ENCODE assay signal across 16 mouse cellular contexts in the genomic region with DNA sequence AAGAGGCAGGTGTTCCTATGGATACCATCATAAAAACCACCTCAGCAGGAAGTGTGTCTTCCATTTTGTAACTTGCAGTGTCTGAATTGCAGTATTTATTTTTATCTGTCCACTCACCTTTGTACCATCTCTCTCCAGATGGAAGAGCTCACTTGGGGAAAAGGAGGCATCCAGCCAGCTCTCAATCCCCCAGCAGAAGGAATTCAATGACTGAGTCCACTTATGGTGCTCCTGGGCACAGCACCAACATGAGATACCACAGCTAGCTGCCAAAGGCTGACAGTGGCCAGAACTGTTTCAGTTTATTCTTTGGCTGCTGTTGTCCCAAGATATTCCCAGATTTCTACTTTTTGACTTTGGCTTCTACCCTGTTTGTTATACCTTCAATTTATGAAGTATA.
DNase-seq lines count a peak whose midpoint lies in the region; ATAC-seq lines count a peak whose summit lies in the region.
"Had no signal": no experiment of that assay in that cellular context is flagged by ENCODE, and none has a peak within 500 bp of the region (broad histone marks: within the 10 kb centered on the region; RNA-seq: fewer than 3 reads in every experiment).

No protein-coding gene starts in this region.

- no peak overlapping the region for H3K9ac ChIP-seq in forebrain, embryonic 15.5 days (replicated peaks)
- H3K9ac ChIP-seq: intestine, embryonic 15.5 days; limb, embryonic 13.5 days; liver, postnatal 0 days had no signal

- no peaks in the 10 kb centered on the region for H3K9me3 ChIP-seq in forebrain, embryonic 15.5 days
- H3K9me3 ChIP-seq: intestine, embryonic 15.5 days; limb, embryonic 13.5 days had no signal

- no peak for ATAC-seq in forebrain, embryonic 15.5 days (replicated peaks)
- ATAC-seq: intestine, embryonic 15.5 days; liver, postnatal 0 days had no signal

- H3K36me3 ChIP-seq in forebrain, embryonic 15.5 days, result no peaks in the 10 kb centered on the region
- H3K36me3 ChIP-seq: intestine, embryonic 15.5 days; limb, embryonic 13.5 days had no signal

- H3K27ac ChIP-seq in forebrain, embryonic 15.5 days (replicated peaks), result no peak overlapping the region
- H3K27ac ChIP-seq: intestine, embryonic 15.5 days; limb, embryonic 13.5 days; stomach, postnatal 0 days had no signal

- H3K4me3 ChIP-seq in forebrain, embryonic 15.5 days, result no peak overlapping the region
- H3K4me3 ChIP-seq: intestine, embryonic 15.5 days; limb, embryonic 13.5 days; myocyte had no signal

- intact Hi-C loops in heart, postnatal 10 days (cut with DNase I), result no loop called here

- DNase-seq in adrenal gland, postnatal 10 days, result peak; percentile 5
- no peak for DNase-seq in adrenal gland, adult (ENCODE audit: inconsistent age in 2 of 2, low spot score in 1 of 2)
- peak; percentile 19 for DNase-seq in lung, postnatal 10 days
- no peak for DNase-seq in lung, adult 18-20 months
- peak; percentile 44 for DNase-seq in cerebellum, adult 8-10 months
- DNase-seq in heart, postnatal 10 days, result peak; percentile 50 to 62
- no peak for DNase-seq in kidney, adult 11 months
- DNase-seq: adrenal gland, postnatal 25 days; kidney, postnatal 25 days; liver, postnatal 0 days; thymus, postnatal 4 days had no signal

- H3K4me1 ChIP-seq in forebrain, embryonic 15.5 days, result no peaks in the 10 kb centered on the region
- H3K4me1 ChIP-seq: intestine, embryonic 15.5 days; limb, embryonic 13.5 days had no signal

- no peak overlapping the region for H3K4me2 ChIP-seq in forebrain, embryonic 15.5 days (replicated peaks)
- H3K4me2 ChIP-seq: intestine, embryonic 15.5 days; limb, embryonic 13.5 days had no signal

- H3K27me3 ChIP-seq in forebrain, embryonic 15.5 days, result no peaks in the 10 kb centered on the region
- H3K27me3 ChIP-seq: intestine, embryonic 15.5 days had no signal

Comparison
In these comparisons a context has a peak if more than half of its experiments do, and no peak if none do; other contexts are left out.
1. DNase-seq: peak in adrenal gland, postnatal 10 days (single experiment), lung, postnatal 10 days (single experiment), cerebellum, adult 8-10 months (single experiment) and heart, postnatal 10 days (2 of 2); none in adrenal gland, adult (0 of 2), lung, adult 18-20 months (0 of 2) and kidney, adult 11 months (single experiment).